Mouse (Mus musculus): ENCODE data around the gene Depp1.

- TF ChIP-seq POLR2A (IDR thresholded peaks at IDR 0.05; ENCODE audit: extremely low read depth, insufficient read depth, low read length) = no peak
- TF ChIP-seq CTCF (IDR thresholded peaks at IDR 0.05; ENCODE audit: low read depth, low read length) = no peak
Observed at GRCm38 (mm10) chr6:116668682-116669470, 18.5 kb downstream of the Depp1 start.

Data from liver, adult 2 months (tissue).